Mouse (Mus musculus) granulocyte monocyte progenitor cell, adult 5-6 weeks (primary cell): ENCODE measurements at regions not wholly inside any gene's neighbourhood (a gene's known extent, or its start where the extent isn't known, plus 50 kb on each side); places are given as distances from the start of the nearest gene placed in this dataset.

Experiments used
- ATAC-seq: replicated peaks from 2 replicates; pipeline ENCODE4 v1.8.0; 2016; ENCODE audit warnings: mild to moderate bottlenecking, moderate TSS enrichment, inconsistent platforms; ENCODE audit not compliant: poor library complexity, severe bottlenecking

- no peak for ATAC-seq
Measured at GRCm38 (mm10) chr11:20459140-20459539, 83.9 kb upstream of the Sertad2 start.

GRCm38 (mm10) chr11:20460501-20460921 is 82.5 kb upstream of the Sertad2 start:
- no peak for ATAC-seq

GRCm38 (mm10) chr11:20462076-20462475 is 81.0 kb upstream of the Sertad2 start:
- ATAC-seq, result no peak

GRCm38 (mm10) chr11:20463173-20463681 is 79.8 kb upstream of the Sertad2 start:
- ATAC-seq, result no peak

- ATAC-seq, result peak; percentile 73
Measured at GRCm38 (mm10) chr11:20464564-20464963, 78.5 kb upstream of the Sertad2 start.

- no peak for ATAC-seq
Measured at GRCm38 (mm10) chr11:20466591-20466990, 76.5 kb upstream of the Sertad2 start.

GRCm38 (mm10) chr11:20468319-20469018 is 74.6 kb upstream of the Sertad2 start:
- ATAC-seq, result peak; percentile 92

- no peak for ATAC-seq
Measured at GRCm38 (mm10) chr11:20469368-20469767, 73.7 kb upstream of the Sertad2 start.

GRCm38 (mm10) chr11:20470396-20470795 is 72.7 kb upstream of the Sertad2 start:
- no peak for ATAC-seq

- no peak for ATAC-seq
Measured at GRCm38 (mm10) chr11:20472336-20472735, 70.7 kb upstream of the Sertad2 start.

- no peak for ATAC-seq
Measured at GRCm38 (mm10) chr11:20475629-20476028, 67.4 kb upstream of the Sertad2 start.

GRCm38 (mm10) chr11:20476494-20476893 is 66.6 kb upstream of the Sertad2 start:
- ATAC-seq, result no peak

GRCm38 (mm10) chr11:20477183-20478037 is 65.6 kb upstream of the Sertad2 start:
- ATAC-seq, result peak; percentile 96

- ATAC-seq, result no peak
Measured at GRCm38 (mm10) chr11:20480632-20481031, 62.4 kb upstream of the Sertad2 start.

GRCm38 (mm10) chr11:20485371-20485770 is 57.7 kb upstream of the Sertad2 start:
- ATAC-seq, result no peak
